Comparison of ENCODE assay signal across 9 mouse cellular contexts in genomic region chr10:61978112-61978865, GRCm38 (mm10). TPM values are rescaled to one million over a fixed set of nuclear protein-coding genes. Genes with fewer than 3 reads are reported as not detected.
DNase-seq lines count a peak whose midpoint lies in the region; ATAC-seq lines count a peak whose summit lies in the region.
"Had no signal": no experiment of that assay in that cellular context is flagged by ENCODE, and none has a peak within 500 bp of the region (broad histone marks: within the 10 kb centered on the region; RNA-seq: fewer than 3 reads in every experiment).

No protein-coding gene starts in this region.

- peak overlapping the region; percentile 54 for H3K4me3 ChIP-seq in kidney, embryonic 14.5 days (ENCODE audit: low read length)
- peak overlapping the region; percentile 53 for H3K4me3 ChIP-seq in brown adipose tissue, adult 24 weeks (ENCODE audit: insufficient read depth, low read depth, low read length)
- H3K4me3 ChIP-seq in lung, embryonic 16.5 days (ENCODE audit: low read length): peak overlapping the region; percentile 54

- ATAC-seq in kidney, embryonic 14.5 days (ENCODE audit: low FRiP score, low TSS enrichment): peak; percentile 50
- ATAC-seq in lung, embryonic 16.5 days (ENCODE audit: low read depth): peak; percentile 34; the same call in 1 of the 2 replicates
- ATAC-seq in erythroblast, adult 5-6 weeks (replicated peaks; ENCODE audit: low FRiP score, poor library complexity, severe bottlenecking): no peak
- ATAC-seq: Patski had no signal

- H3K4me2 ChIP-seq in kidney, embryonic 14.5 days (replicated peaks; ENCODE audit: low read depth, low read length): peak overlapping the region; percentile 92
- H3K4me2 ChIP-seq in lung, embryonic 16.5 days (ENCODE audit: low read depth, low read length): peak overlapping the region; percentile 71

- H3K9me3 ChIP-seq in kidney, embryonic 14.5 days (ENCODE audit: control insufficient read depth, low read length): no peaks in the 10 kb centered on the region
- no peaks in the 10 kb centered on the region for H3K9me3 ChIP-seq in lung, embryonic 16.5 days (ENCODE audit: control insufficient read depth, low read length)

- H3K27me3 ChIP-seq in kidney, embryonic 14.5 days (ENCODE audit: control insufficient read depth, insufficient read depth, low read length): peaks cover 20% of the 10 kb centered on the region
- H3K27me3 ChIP-seq in lung, embryonic 16.5 days (ENCODE audit: control insufficient read depth, insufficient read depth, low read depth, low read length): peaks cover 30% of the 10 kb centered on the region

- no peak for DNase-seq in kidney, adult 8-10 months
- DNase-seq in gastrocnemius, postnatal 10 days: peak; percentile 63
- peak; percentile 72 for DNase-seq in kidney, postnatal 10 days
- peak; percentile 61 for DNase-seq in right cerebral cortex, adult 18-20 months

- H3K4me1 ChIP-seq in kidney, embryonic 14.5 days (ENCODE audit: control insufficient read depth, insufficient read depth, low read length): peaks cover 20% of the 10 kb centered on the region
- no peaks in the 10 kb centered on the region for H3K4me1 ChIP-seq in brown adipose tissue, adult 24 weeks (ENCODE audit: control insufficient read depth, insufficient read depth, insufficient read length, low read length)
- H3K4me1 ChIP-seq in lung, embryonic 16.5 days (replicated peaks; ENCODE audit: control insufficient read depth, insufficient read depth, low read length): peaks cover 14% of the 10 kb centered on the region

- peak overlapping the region; percentile 65 for H3K9ac ChIP-seq in kidney, embryonic 14.5 days (ENCODE audit: low read depth, low read length)
- H3K9ac ChIP-seq in lung, embryonic 16.5 days (ENCODE audit: low read length): peak overlapping the region; percentile 58

- under 1% methylated on average over 65 of the region's 65 CpGs for WGBS in kidney, embryonic 14.5 days
- WGBS in lung, embryonic 16.5 days: under 1% methylated on average over 65 of the region's 65 CpGs

- peak overlapping the region; percentile 42; the same call in 1 of the 2 replicates for H3K27ac ChIP-seq in kidney, embryonic 14.5 days (ENCODE audit: low read depth, low read length)
- H3K27ac ChIP-seq in brown adipose tissue, adult 24 weeks (replicated peaks; ENCODE audit: low read depth, low read length): no peak overlapping the region
- H3K27ac ChIP-seq in lung, embryonic 16.5 days (ENCODE audit: low read length): peak overlapping the region; percentile 66

- no peaks in the 10 kb centered on the region for H3K36me3 ChIP-seq in kidney, embryonic 14.5 days (ENCODE audit: control insufficient read depth, insufficient read depth, low read length)
- no peaks in the 10 kb centered on the region for H3K36me3 ChIP-seq in lung, embryonic 16.5 days (ENCODE audit: control insufficient read depth, insufficient read depth, low read length)

RNA-seq across cellular contexts. Expression of gene Col13a1, which starts 0.6 kb away (rescaled TPM):
- polyA plus RNA-seq in kidney, embryonic 14.5 days (2014; fragmentation: Nextera tagmentation; extraction: Ambion mirVana): 4.7 and 6.1 TPM in 2 replicates
- polyA plus RNA-seq in brown adipose tissue, adult 24 weeks (2012; ENCODE audit: insufficient read depth, insufficient read length, missing spikeins): 2.7 and 3.3 TPM in 2 replicates
- total RNA-seq in gastrocnemius, postnatal 10 days (2021): 1 to 10 TPM; 3.4 to 7.2 TPM
- polyA plus RNA-seq in lung, embryonic 16.5 days (2015; fragmentation: Nextera tagmentation; extraction: Ambion mirVana): 25.7 and 26.5 TPM in 2 replicates
- not detected in 2 replicates for total RNA-seq in erythroblast, adult 5-6 weeks (2015; ENCODE audit: low replicate concordance)
- not detected in 2 replicates for total RNA-seq in erythroblast, adult 5-6 weeks (2017; ENCODE audit: low replicate concordance)
- polyA plus RNA-seq: Patski had no signal

Comparison
In these comparisons a context has a peak if more than half of its experiments do, and no peak if none do; other contexts are left out.
1. DNase-seq: peak in gastrocnemius, postnatal 10 days (single experiment), kidney, postnatal 10 days (single experiment) and right cerebral cortex, adult 18-20 months (single experiment); none in kidney, adult 8-10 months (0 of 2).
2. Peak in every context shown above with its lines, with median percentiles within 50 percentile points of each other: H3K4me3 ChIP-seq.